Mouse (Mus musculus) heart, embryonic 13.5 days (tissue): ENCODE results near the gene Msrb1. TPM values are rescaled to one million over a fixed set of nuclear protein-coding genes. Genes with fewer than 3 reads are reported as not detected.
A peak's percentile ranks its signal among the peaks of the same experiment; 100 is the strongest.

Experiments used
- ATAC-seq: fragments of 200-750 bp; cut with Nextera tagmentation; 2 replicates; pipeline ENCODE4 v1.8.0; 2017; ENCODE audit warnings: moderate TSS enrichment; ENCODE audit not compliant: insufficient number of reproducible peaks, low FRiP score, low TSS enrichment; ENCODE audit errors: extremely low read depth
- H3K27ac ChIP-seq: fragments of 300-500 bp; sonication (generic); replicated peaks from 2 replicates; pipeline ENCODE4 v1.5.1; 2015; ENCODE audit warnings: moderate library complexity, mild to moderate bottlenecking, inconsistent platforms
- H3K27me3 ChIP-seq: fragments of 300-500 bp; sonication (generic); replicated peaks from 2 replicates; pipeline ENCODE4 v1.6.1; 2015; ENCODE audit warnings: mild to moderate bottlenecking, inconsistent platforms
- H3K36me3 ChIP-seq: fragments of 300-500 bp; sonication (generic); 2 replicates; pipeline ENCODE4 v1.6.1; 2015; ENCODE audit warnings: mild to moderate bottlenecking, inconsistent platforms
- H3K4me1 ChIP-seq: fragments of 300-500 bp; sonication (generic); 2 replicates; pipeline ENCODE4 v1.6.1; 2015; ENCODE audit warnings: inconsistent platforms
- H3K4me2 ChIP-seq: fragments of 300-500 bp; sonication (generic); 2 replicates; pipeline ENCODE4 v1.6.1; 2015; ENCODE audit warnings: inconsistent platforms, mild to moderate bottlenecking, moderate library complexity
- H3K4me3 ChIP-seq: fragments of 300-500 bp; sonication (generic); 2 replicates; pipeline ENCODE4 v1.5.1; 2015; ENCODE audit warnings: moderate library complexity, mild to moderate bottlenecking, inconsistent platforms
- H3K9ac ChIP-seq: fragments of 300-500 bp; sonication (generic); 2 replicates; pipeline ENCODE4 v1.6.1; 2015; ENCODE audit warnings: inconsistent platforms, mild to moderate bottlenecking, moderate library complexity
- H3K9me3 ChIP-seq: fragments of 300-500 bp; sonication (generic); 2 replicates; pipeline ENCODE4 v1.6.1; 2016; ENCODE audit warnings: inconsistent platforms
- WGBS: fragments of 180-500 bp; shearing (Covaris S2); methylation state at CpG from one replicate; pipeline ENCODE4 v1.1.7; 2015; ENCODE audit warnings: mixed read lengths; 5-methylcytosine and 5-hydroxymethylcytosine counted together
- polyA plus RNA-seq: library from polyadenylated mRNA; unstranded; fragments of >200 nt; fragmentation: Nextera tagmentation; extraction: Ambion mirVana; gene quantifications from 2 replicates; pipeline ENCODE4 v1.2.1, GENCODE M21; 2015

Msrb1 gene
- polyA plus RNA-seq, 1 experiment from 2014 or later, result 18.0 TPM

GRCm38 (mm10) chr17:24732233-24732935 lies 4.1 kb upstream of the Msrb1 start:
- Histone ChIP-seq H3K27ac (peak overlapping the region; percentile 46), H3K4me2 (no peak overlapping the region), H3K36me3 (no peaks in the 10 kb centered on the region), H3K4me1 (peaks cover 25% of the 10 kb centered on the region), H3K9ac (peak overlapping the region; percentile 50; the same call in 1 of the 2 replicates), H3K9me3 (no peaks in the 10 kb centered on the region), H3K4me3 (no peak overlapping the region), H3K27me3 (peaks cover 3% of the 10 kb centered on the region; the same call in 1 of the 2 replicates)
- ATAC-seq, result no peak
- WGBS, result 59% methylated on average over 12 of the region's 12 CpGs

- H3K9ac ChIP-seq, result no peak overlapping the region; the same call in 1 of the 2 replicates
- H3K9me3 ChIP-seq, result no peaks in the 10 kb centered on the region
- WGBS, result 89% methylated on average over 21 of the region's 21 CpGs
- no peak overlapping the region for H3K27ac ChIP-seq
- no peak overlapping the region for H3K4me3 ChIP-seq
- no peaks in the 10 kb centered on the region for H3K36me3 ChIP-seq
- H3K4me1 ChIP-seq, result peaks cover 32% of the 10 kb centered on the region
- ATAC-seq, result no peak
- no peaks in the 10 kb centered on the region; the same call in 1 of the 2 replicates for H3K27me3 ChIP-seq
- H3K4me2 ChIP-seq, result no peak overlapping the region
Measured at GRCm38 (mm10) chr17:24733434-24734050, 2.9 kb upstream of the Msrb1 start.

- Histone ChIP-seq H3K27me3 (no peaks in the 10 kb centered on the region; the same call in 1 of the 2 replicates), H3K9ac (no peak overlapping the region), H3K4me3 (no peak overlapping the region), H3K36me3 (peaks cover 4% of the 10 kb centered on the region), H3K27ac (no peak overlapping the region), H3K4me2 (no peak overlapping the region), H3K4me1 (peaks cover 32% of the 10 kb centered on the region), H3K9me3 (no peaks in the 10 kb centered on the region)
- ATAC-seq, result no peak
- WGBS, result 91% methylated on average over 1 of the region's 1 CpGs
Measured at GRCm38 (mm10) chr17:24734513-24734912, 1.9 kb upstream of the Msrb1 start.

DNA sequence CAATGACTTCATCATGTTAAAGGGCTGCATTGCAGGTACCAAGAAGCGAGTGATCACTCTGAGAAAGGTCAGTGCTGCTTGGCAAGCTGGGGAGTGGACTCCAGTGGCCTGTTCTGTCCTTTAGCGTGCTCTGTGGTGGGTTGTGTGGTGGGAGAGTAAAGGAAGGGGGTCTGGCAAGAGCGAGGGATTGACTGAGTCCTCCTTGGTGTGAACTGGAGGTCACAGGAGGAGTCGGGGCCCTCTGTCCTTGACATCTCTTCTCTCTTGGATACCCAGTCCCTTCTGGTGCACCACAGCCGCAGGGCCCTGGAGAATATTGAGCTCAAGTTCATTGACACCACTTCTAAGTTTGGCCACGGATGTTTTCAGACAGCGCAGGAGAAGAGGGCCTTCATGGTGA lies 996 bp upstream of the Msrb1 start:
- Histone ChIP-seq H3K4me2 (peak overlapping the region; percentile 84), H3K27ac (peak overlapping the region; percentile 65; the same call in 1 of the 2 replicates), H3K4me3 (no peak overlapping the region), H3K4me1 (peaks cover 32% of the 10 kb centered on the region), H3K9ac (no peak overlapping the region), H3K36me3 (peaks cover 12% of the 10 kb centered on the region), H3K9me3 (no peaks in the 10 kb centered on the region), H3K27me3 (no peaks in the 10 kb centered on the region; the same call in 1 of the 2 replicates)
- ATAC-seq, result no peak
- WGBS, result 89% methylated on average over 7 of the region's 7 CpGs

DNA sequence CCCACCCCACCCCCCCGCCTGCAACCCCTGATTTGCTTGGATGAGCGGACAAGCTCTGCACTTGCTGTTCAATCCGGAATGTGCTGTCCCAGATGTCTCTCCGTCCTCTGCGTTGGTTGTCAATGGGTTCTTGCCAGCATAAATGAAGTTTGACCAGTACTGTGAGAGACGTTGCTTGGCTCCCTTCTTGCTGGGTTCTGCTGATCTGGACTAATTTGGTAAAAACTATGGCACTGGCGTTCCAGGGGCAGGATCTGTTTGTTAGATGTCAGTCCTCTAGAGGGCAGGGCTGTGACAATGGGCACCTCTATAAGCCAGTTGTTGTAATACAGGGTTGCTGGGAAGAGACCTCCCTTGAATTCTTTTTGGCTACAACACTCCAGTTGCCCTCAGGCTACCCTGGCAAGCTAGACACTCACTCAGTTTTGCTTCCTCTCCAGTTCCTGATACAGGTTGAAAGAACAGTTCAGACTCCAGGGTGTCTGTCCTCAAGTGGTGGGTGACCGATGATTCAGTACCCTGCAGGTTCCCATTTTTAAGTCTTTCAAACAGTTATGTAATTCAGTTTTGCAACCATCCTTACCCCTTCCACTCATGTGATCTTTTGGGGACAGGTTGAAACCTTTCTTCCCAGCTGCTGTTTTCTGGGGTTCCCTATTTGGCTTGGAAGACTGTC lies 831 bp downstream of the Msrb1 start:
- ATAC-seq, result no peak
- Histone ChIP-seq H3K9ac (peak overlapping the region; percentile 84), H3K36me3 (peaks cover 29% of the 10 kb centered on the region), H3K27me3 (no peaks in the 10 kb centered on the region; the same call in 1 of the 2 replicates), H3K4me2 (peak overlapping the region; percentile 84), H3K4me1 (peaks cover 27% of the 10 kb centered on the region), H3K27ac (no peak overlapping the region), H3K4me3 (peak overlapping the region; percentile 66), H3K9me3 (no peaks in the 10 kb centered on the region)
- WGBS, result 25% methylated on average over 8 of the region's 8 CpGs

GRCm38 (mm10) chr17:24738238-24738637 lies 1.8 kb downstream of the Msrb1 start:
- peaks cover 22% of the 10 kb centered on the region for H3K4me1 ChIP-seq
- no peak overlapping the region for H3K9ac ChIP-seq
- H3K27me3 ChIP-seq, result no peaks in the 10 kb centered on the region; the same call in 1 of the 2 replicates
- H3K4me2 ChIP-seq, result no peak overlapping the region
- ATAC-seq, result no peak
- 85% methylated on average over 4 of the region's 4 CpGs for WGBS
- no peak overlapping the region for H3K4me3 ChIP-seq
- no peaks in the 10 kb centered on the region for H3K9me3 ChIP-seq
- no peak overlapping the region for H3K27ac ChIP-seq
- peaks cover 34% of the 10 kb centered on the region for H3K36me3 ChIP-seq

- no peak overlapping the region for H3K4me3 ChIP-seq
- no peak overlapping the region for H3K4me2 ChIP-seq
- H3K27ac ChIP-seq, result no peak overlapping the region
- no peak overlapping the region for H3K9ac ChIP-seq
- 78% methylated on average over 8 of the region's 8 CpGs for WGBS
- H3K36me3 ChIP-seq, result peaks cover 34% of the 10 kb centered on the region
- H3K27me3 ChIP-seq, result no peaks in the 10 kb centered on the region
- no peak for ATAC-seq
- H3K9me3 ChIP-seq, result no peaks in the 10 kb centered on the region
- H3K4me1 ChIP-seq, result peaks cover 22% of the 10 kb centered on the region
Measured at GRCm38 (mm10) chr17:24739926-24740325, 3.5 kb downstream of the Msrb1 start.

GRCm38 (mm10) chr17:24742307-24742706 lies 5.9 kb downstream of the Msrb1 start:
- H3K9me3 ChIP-seq, result no peaks in the 10 kb centered on the region
- no peak overlapping the region for H3K4me3 ChIP-seq
- 0 out of 2 replicates have a peak, but pooled peaks cover 9% of the 10 kb centered on the region for H3K27me3 ChIP-seq
- peaks cover 34% of the 10 kb centered on the region for H3K36me3 ChIP-seq
- no peak overlapping the region for H3K9ac ChIP-seq
- no peak for ATAC-seq
- no peak overlapping the region for H3K4me2 ChIP-seq
- WGBS, result 76% methylated on average over 8 of the region's 8 CpGs
- peaks cover 8% of the 10 kb centered on the region for H3K4me1 ChIP-seq
- no peak overlapping the region for H3K27ac ChIP-seq

GRCm38 (mm10) chr17:24743896-24744295 lies 7.5 kb downstream of the Msrb1 start:
- Histone ChIP-seq H3K4me2 (no peak overlapping the region), H3K9ac (no peak overlapping the region), H3K9me3 (no peaks in the 10 kb centered on the region), H3K36me3 (peaks cover 34% of the 10 kb centered on the region), H3K27me3 (peaks cover 18% of the 10 kb centered on the region; the same call in 1 of the 2 replicates), H3K4me1 (no peaks in the 10 kb centered on the region), H3K27ac (no peak overlapping the region), H3K4me3 (no peak overlapping the region)
- ATAC-seq, result no peak
- 71% methylated on average over 5 of the region's 5 CpGs for WGBS

- Histone ChIP-seq H3K4me1 (no peaks in the 10 kb centered on the region), H3K27ac (no peak overlapping the region), H3K27me3 (peaks cover 23% of the 10 kb centered on the region; the same call in 1 of the 2 replicates), H3K9ac (no peak overlapping the region), H3K4me2 (no peak overlapping the region), H3K36me3 (peaks cover 32% of the 10 kb centered on the region), H3K9me3 (no peaks in the 10 kb centered on the region), H3K4me3 (no peak overlapping the region)
- no peak for ATAC-seq
- WGBS, result 53% methylated on average over 3 of the region's 3 CpGs
Measured at GRCm38 (mm10) chr17:24744381-24744780, 7.9 kb downstream of the Msrb1 start.
